Mouse (Mus musculus): ENCODE measurements around the gene Chic2.

Chic2 gene

DNA sequence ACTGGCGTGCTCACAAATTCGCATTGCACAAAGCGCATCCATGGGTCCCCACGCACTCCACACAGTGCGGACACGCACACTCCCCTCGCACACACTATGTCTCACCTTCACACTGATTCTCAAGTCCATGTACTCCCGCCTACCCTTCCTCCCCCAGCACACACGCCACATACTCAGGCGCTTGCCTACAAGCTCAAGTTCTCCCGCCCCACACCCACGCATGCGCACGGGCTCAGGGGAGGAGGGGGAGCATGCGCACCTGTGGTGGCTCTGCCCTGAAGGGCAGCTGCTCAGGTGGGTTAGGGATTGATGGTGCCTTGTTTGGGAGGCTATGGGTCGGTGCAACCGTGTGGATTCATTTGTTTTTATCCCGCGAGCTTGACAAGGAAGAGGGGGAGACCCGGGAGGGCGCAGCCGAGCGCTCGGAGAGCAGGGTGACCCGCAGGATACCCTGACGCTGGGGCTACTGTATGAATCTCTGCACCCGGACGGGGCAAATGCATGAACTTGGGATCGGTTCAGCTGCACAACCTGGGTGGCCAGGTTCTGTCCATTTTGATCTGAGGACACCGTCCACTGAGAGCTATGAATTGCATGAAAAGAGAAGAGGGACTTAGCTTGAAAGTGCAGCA lies 22.7 kb upstream of the Chic2 start:
- peak; percentile 60 for DNase-seq (ENCODE audit: low spot score)

GRCm38 (mm10) chr5:75066715-75067114 lies 22.1 kb upstream of the Chic2 start:
- DNase-seq (ENCODE audit: low spot score), result no peak

DNA sequence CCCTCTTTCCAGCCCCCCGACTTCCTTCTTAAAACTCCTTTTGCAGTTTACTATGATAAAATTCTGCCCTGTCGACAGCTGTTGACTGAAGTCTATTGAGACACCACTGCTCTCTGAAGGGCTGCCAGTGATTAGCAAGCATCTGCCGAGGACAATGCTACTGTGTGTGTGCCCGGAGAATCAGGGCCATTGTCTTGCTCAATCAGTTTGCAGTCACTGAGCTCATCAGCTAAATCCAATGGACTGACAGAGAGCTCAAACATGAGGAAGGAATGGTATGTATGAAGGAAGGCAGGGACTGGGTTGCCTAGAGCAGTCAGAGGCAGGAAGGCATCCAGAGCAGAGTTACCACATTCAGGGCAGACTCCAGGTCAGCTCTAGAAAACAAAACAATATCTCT lies 18.6 kb upstream of the Chic2 start:
- DNase-seq (ENCODE audit: low spot score), result no peak

GRCm38 (mm10) chr5:75051109-75051508 lies 6.5 kb upstream of the Chic2 start:
- DNase-seq (ENCODE audit: low spot score), result no peak

- peak; percentile 71 for DNase-seq (ENCODE audit: low spot score)
Observed at GRCm38 (mm10) chr5:75046681-75047321, 2.2 kb upstream of the Chic2 start.

DNA sequence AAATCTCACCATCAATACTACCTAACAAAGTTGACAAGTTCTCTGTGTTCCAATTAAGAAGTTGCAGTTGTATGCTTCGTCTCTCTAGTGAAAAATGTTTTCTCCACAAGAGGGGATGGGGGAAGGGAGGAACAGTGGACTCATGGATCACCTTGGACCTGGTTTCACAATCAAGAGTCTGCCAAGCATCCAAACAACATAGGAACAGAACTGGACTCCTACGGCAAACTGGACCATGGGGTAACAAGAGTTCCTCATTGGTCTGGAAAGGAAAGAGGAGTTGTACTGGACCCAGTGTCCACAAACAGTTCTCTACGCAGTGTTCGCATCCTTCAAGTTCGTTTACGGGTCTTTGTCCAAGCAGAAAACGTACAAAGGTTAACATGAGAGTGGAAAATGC lies 797 bp upstream of the Chic2 start:
- DNase-seq (ENCODE audit: low spot score), result peak; percentile 5

- no peak for DNase-seq (ENCODE audit: low spot score)
Observed at GRCm38 (mm10) chr5:75043621-75044301, 813 bp downstream of the Chic2 start.

DNA sequence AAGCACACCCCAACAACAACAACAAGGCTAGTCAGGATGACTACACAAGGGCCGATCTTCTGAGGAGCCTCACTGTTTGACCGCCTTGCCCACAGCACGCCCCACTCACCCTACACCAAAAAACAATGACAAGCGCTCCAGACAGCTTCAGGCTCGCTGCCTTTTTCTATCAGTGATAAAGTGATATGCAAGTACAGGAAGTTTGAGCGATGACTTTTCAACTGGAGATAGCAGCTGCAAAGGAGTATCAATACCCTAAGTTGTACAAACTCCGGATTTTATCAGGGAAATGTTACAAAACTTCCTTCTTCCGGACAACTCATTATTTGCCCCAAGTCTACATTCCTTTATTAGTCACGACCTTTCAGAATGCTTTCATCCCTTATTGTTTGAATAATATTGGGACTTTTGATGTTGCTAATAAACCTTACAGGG lies 1.5 kb downstream of the Chic2 start:
- no peak for DNase-seq (ENCODE audit: low spot score)

DNA sequence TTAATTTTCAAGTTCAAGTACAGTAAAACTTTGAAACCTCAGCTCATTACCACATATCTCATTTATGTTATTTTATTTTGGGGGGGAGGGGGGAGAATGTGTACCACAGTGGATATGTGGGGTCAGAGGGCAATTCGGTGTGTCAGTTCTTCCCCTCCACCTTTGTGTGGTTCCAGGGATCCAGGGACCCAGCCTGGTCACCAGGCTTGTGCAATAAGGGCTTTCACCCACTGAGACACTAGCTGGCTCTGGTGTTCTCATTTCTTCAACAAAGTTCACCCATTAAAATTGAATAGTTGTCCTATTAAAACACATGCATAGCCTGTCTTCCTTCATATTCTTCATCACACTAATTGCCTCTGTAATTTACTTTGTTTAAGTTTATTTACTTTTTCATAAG lies 5.3 kb downstream of the Chic2 start:
- DNase-seq (ENCODE audit: low spot score), result no peak

- DNase-seq (ENCODE audit: low spot score), result no peak
Observed at GRCm38 (mm10) chr5:75035475-75035874, 9.1 kb downstream of the Chic2 start.

- no peak for DNase-seq (ENCODE audit: low spot score)
Observed at GRCm38 (mm10) chr5:75014768-75015167, 29.8 kb downstream of the Chic2 start.

- DNase-seq (ENCODE audit: low spot score), result no peak
Observed at GRCm38 (mm10) chr5:75012771-75013421, 31.7 kb downstream of the Chic2 start.

DNA sequence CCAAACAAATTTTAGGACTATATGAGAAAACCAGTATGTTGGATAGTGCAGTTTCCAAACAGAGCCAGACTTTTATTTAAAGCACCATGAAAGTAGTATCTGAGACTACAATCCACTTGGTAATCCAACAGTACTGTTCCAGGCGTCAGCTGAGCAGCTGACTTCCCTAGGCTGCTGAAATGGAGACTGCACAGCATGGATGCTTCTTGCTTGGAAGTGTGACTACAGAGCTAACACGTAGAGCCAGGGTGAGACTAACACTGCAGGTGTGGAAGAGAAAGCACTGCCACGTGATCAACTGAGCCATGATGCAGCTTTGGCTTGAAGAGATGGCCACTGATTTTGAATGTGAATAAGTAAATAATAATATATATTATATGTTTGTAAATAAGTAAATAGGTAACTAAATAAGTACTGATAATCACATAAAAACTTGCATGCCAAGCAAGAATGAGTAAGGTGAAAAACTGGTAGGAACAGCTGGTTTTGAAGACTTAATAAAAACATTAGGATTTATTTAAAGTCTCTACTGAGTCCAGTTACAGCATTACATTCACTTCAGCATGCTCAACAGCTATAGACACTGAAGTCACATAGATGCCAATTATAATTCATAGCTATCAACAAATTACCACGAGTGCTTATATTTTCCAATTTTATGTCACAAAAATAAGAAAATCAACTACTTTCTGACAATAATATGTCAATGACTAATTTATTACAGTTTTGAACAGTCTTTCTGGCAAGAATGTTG lies 32.4 kb downstream of the Chic2 start:
- DNase-seq (ENCODE audit: low spot score), result no peak

GRCm38 (mm10) chr5:75004755-75005154 lies 39.8 kb downstream of the Chic2 start:
- DNase-seq (ENCODE audit: low spot score), result no peak

DNA sequence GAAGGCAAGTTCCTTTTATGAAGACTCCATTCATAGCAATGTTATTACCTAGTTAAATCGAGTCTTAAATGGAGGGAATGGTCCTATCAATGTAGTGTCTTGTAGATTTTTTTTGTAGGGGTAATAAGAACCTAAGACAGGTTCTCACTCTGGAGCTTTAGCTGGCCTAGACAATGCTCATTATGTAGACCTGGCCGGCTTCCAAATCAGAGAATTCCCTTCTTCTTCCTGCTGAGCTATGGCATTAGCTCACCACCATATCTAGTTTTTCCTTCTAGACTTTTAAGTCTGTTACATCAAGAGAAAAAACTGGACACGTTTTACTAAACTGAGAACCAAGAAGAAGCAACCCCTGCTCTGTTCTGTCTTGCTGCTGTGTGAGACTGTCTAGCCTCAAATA lies 42.5 kb downstream of the Chic2 start:
- DNase-seq (ENCODE audit: low spot score), result no peak

DNA sequence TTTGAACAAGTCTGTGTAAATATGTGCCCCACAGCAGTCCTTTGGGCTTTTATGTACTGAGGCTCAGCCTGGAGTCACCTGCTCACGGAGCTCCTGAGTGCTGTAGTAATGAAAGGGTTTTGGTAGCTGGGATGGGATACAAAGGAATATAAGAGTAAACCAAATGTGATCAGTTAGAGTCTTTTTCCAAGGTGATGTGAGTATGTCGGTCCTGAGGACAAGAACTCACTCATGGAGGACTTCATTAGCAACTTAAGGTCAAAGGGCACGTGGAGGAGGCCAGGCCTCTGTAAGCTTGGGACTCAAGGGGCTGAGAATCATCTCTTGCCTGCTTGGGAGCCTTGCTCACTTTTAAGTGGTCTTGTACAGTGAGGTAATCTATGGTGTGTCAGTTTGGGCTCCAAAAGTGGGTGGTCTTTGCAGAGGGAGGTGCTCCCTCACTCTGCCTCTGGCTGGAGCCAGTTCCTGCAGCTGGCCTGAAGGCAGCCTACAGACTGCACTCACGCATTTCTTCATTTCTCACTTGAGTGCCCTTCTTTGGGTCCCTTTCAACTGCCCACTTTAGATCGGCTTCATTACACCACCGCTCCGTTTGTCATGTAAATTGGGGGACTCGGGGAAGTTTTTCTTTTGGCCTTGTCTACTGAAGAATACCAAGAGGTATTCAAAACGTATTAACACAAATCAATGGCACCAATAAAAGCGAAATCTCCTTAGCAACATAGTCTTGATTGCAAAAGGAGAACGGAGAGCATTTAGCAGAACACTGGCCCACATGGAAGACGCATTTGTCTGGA lies 45.7 kb downstream of the Chic2 start:
- no peak for DNase-seq (ENCODE audit: low spot score)

DNA sequence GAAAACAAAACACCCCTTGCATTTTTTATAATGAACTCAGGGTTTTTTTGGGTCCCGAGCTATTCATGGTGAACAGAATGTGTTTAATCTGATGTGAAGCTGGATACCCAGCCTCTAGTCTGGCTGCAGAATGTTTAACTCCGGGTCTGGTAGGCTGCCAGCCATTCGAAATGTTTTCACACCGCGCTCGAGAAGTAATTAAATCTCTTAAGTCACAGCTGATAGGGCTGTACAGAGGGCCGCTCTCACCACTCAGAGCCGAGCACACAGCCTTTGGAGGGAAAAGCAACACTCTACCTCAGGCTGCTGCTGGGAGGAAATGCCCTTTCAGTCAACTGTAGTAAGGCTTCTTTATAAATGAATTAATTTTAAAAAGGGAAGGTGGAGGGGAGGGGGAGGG lies 49.6 kb downstream of the Chic2 start:
- no peak for DNase-seq (ENCODE audit: low spot score)

- DNase-seq (ENCODE audit: low spot score), result no peak
Observed at GRCm38 (mm10) chr5:74984101-74984500, 60.5 kb downstream of the Chic2 start.

DNA sequence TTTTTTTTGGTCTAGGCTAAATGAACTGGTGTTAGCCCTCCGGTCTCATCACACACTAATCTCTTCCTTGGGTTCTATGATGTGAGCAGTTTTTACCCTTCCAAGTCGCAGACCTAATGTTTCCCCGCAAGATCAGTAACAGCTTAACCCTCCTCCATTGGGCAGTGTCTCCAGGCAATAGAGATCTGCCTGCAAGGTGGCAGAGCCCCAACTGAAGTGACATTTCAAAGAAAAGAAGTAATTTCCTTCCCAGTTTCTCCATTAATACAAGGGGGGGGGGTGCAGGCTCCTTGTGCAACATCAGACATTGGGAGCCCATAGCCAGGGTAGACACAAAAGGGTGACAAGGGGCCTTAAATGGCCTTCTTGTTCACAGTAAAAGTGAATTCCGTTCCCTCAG lies 64.0 kb downstream of the Chic2 start:
- no peak for DNase-seq (ENCODE audit: low spot score)

- DNase-seq (ENCODE audit: low spot score), result no peak
Observed at GRCm38 (mm10) chr5:74980154-74980553, 64.4 kb downstream of the Chic2 start.

GRCm38 (mm10) chr5:74979586-74979985 lies 65.0 kb downstream of the Chic2 start:
- no peak for DNase-seq (ENCODE audit: low spot score)
